Mouse (Mus musculus) G1E (cell line): Measurements from ENCODE around the gene Zfp697.

ENCODE experiments used
- CTCF ChIP-seq: IDR thresholded peaks from 2 replicates; pipeline ENCODE4 v1.5.1; 2012; ENCODE audit warnings: low read depth, low read length, inconsistent platforms, mixed read lengths
- GATA2 ChIP-seq: IDR thresholded peaks from 2 replicates; pipeline ENCODE4 v1.6.1; 2012; ENCODE audit warnings: low read depth, low read length, inconsistent platforms, borderline replicate concordance

DNA sequence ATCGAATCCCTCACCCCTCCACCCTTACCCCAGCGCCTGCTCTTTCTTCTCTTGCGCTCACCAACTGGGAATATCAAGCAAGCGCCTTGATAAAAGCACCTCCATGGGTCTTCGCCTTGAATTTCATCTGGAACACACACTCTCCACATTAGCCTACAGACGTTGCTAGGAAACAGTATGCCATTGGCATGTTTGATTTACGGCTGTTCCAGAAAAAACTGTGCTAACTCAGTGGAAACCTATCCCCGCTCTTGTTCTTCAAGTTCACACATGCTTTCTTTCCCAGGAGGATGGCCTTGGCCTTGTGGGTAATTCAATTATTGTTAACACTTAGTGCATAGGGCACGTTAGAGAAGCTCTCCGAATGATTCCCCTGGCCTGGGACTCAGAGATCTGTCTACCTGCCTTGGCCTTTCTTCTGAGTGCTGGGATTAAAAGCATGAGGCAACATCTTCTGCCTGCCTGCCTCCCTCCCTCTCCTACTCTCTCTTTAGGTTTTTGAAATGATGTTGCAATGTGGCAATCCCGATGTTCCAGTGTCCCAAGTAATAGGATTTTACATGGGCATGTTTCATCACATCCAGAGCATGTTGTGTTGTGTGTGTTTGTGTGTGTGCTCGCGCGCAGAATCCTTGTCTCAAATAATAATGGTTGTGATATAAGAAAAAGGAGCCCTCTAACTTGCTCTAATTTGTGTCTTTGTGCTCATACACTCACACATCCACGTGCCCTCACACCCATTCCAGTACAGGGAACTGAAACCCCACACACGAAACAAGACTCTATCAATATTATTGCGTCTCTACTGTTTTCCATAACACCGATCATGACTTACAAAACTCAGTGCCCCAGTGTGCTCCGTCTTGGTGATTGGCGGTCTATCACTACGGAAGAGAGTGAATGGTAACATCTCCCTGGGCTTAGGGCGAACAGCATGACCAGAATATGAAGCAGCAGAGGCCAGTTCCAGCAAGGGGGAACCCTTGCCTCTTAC, 45.3 kb upstream of the Zfp697 start:
- TF ChIP-seq CTCF (no peak), GATA2 (no peak)
